Mouse (Mus musculus) MEL (cell line): ENCODE data around the gene Tmprss13. TPM values are rescaled to one million over a fixed set of nuclear protein-coding genes. Genes with fewer than 3 reads are reported as not detected.

ENCODE experiments used
- DNase-seq: peaks from one replicate; pipeline ENCODE4 v3.0.0; 2011; ENCODE audit warnings: low read depth, low spot score
- H3K27ac ChIP-seq: 2 replicates; pipeline ENCODE4 v1.5.1; 2012; ENCODE audit warnings: low read depth, mild to moderate bottlenecking, control low read depth, low read length, moderate library complexity; ENCODE audit not compliant: control insufficient read depth
- H3K27me3 ChIP-seq, 2 experiments: fragments of 150-350 bp in 1 of 2; sonication (generic) in 1 of 2; 2 replicates each; pipeline ENCODE4 v1.6.1; 2012; ENCODE audit warnings: low read length in 2 of 2, mild to moderate bottlenecking in 2 of 2, improper control_type of control experiment in 1 of 2, moderate library complexity in 1 of 2; ENCODE audit not compliant: insufficient read depth in 2 of 2, control insufficient read depth in 1 of 2
- H3K36me3 ChIP-seq, 2 experiments: 2 replicates each; pipeline ENCODE4 v1.6.1; 2012 to 2014; ENCODE audit warnings: low read length in 2 of 2, improper control_type of control experiment in 1 of 2, inconsistent platforms in 1 of 2, mild to moderate bottlenecking in 1 of 2; ENCODE audit not compliant: insufficient read depth in 2 of 2, control insufficient read depth in 1 of 2
- H3K4me1 ChIP-seq, 2 experiments: fragments of 150-350 bp in 1 of 2; sonication (generic) in 1 of 2; 2 replicates each; pipeline ENCODE4 v1.6.1; 2012; ENCODE audit warnings: low read length in 2 of 2, improper control_type of control experiment in 1 of 2, mild to moderate bottlenecking in 1 of 2; ENCODE audit not compliant: insufficient read depth in 2 of 2, control insufficient read depth in 1 of 2
- H3K4me3 ChIP-seq, 2 experiments: fragments of 150-350 bp in 1 of 2; sonication (generic) in 1 of 2; 2 replicates each; pipeline ENCODE4 v1.5.1; 2012; ENCODE audit warnings: low read depth in 2 of 2, low read length in 2 of 2, mild to moderate bottlenecking in 2 of 2, moderate library complexity in 2 of 2, control low read depth in 1 of 2, improper control_type of control experiment in 1 of 2; ENCODE audit not compliant: control insufficient read depth in 1 of 2, insufficient read depth in 1 of 2
- H3K79me2 ChIP-seq: 2 replicates; pipeline ENCODE4 v1.6.1; 2012; ENCODE audit warnings: mild to moderate bottlenecking, low read length, moderate library complexity; ENCODE audit not compliant: control insufficient read depth, poor library complexity, insufficient read depth
- H3K9ac ChIP-seq: 2 replicates; pipeline ENCODE4 v1.6.1; 2012; ENCODE audit warnings: low read depth, mild to moderate bottlenecking, control low read depth, low read length, moderate library complexity; ENCODE audit not compliant: control insufficient read depth, poor library complexity, severe bottlenecking
- H3K9me3 ChIP-seq: fragments of 150-350 bp; sonication (generic); replicated peaks from 2 replicates; pipeline ENCODE4 v1.6.1; 2012; ENCODE audit warnings: mild to moderate bottlenecking, low read length, improper control_type of control experiment, moderate library complexity; ENCODE audit not compliant: insufficient read depth
- CHD1 ChIP-seq: IDR thresholded peaks from 2 replicates; pipeline ENCODE4 v1.6.1; 2012; ENCODE audit warnings: low read depth, mild to moderate bottlenecking, inconsistent platforms, low read length, improper control_type of control experiment
- CTCF ChIP-seq, 3 experiments: IDR thresholded peaks in 2 of 3; conservative IDR thresholded peaks in 1 of 3; 2 replicates each; pipeline ENCODE4 v1.5.1; 2011 to 2012; ENCODE audit warnings: low read length in 3 of 3, low read depth in 2 of 3, mild to moderate bottlenecking in 2 of 3, improper control_type of control experiment in 1 of 3, inconsistent platforms in 1 of 3, mixed read lengths in 1 of 3, moderate library complexity in 1 of 3; ENCODE audit not compliant: control insufficient read depth in 1 of 3, insufficient read depth in 1 of 3, poor library complexity in 1 of 3, severe bottlenecking in 1 of 3
- ELF1 ChIP-seq: IDR thresholded peaks from 2 replicates; pipeline ENCODE4 v1.6.1; 2014; ENCODE audit warnings: low read depth, mild to moderate bottlenecking, inconsistent platforms, low read length, improper control_type of control experiment, moderate library complexity
- EP300 ChIP-seq, 2 experiments: IDR thresholded peaks; 2 replicates each; pipeline ENCODE4 v1.6.1; 2011; ENCODE audit warnings: improper control_type of control experiment in 2 of 2, low read length in 2 of 2, low read depth in 1 of 2, mild to moderate bottlenecking in 1 of 2
- ETS1 ChIP-seq: IDR thresholded peaks from 2 replicates; pipeline ENCODE4 v1.6.1; 2012; ENCODE audit warnings: low read depth, mild to moderate bottlenecking, inconsistent platforms, low read length, improper control_type of control experiment, moderate library complexity
- GABPA ChIP-seq: IDR thresholded peaks from 2 replicates; pipeline ENCODE4 v1.6.1; 2012; ENCODE audit warnings: low read depth, mild to moderate bottlenecking, inconsistent platforms, low read length, improper control_type of control experiment, moderate library complexity
- GATA1 ChIP-seq: IDR thresholded peaks from 2 replicates; pipeline ENCODE4 v1.6.1; 2011; ENCODE audit warnings: low read depth, low read length, improper control_type of control experiment
- JUND ChIP-seq: IDR thresholded peaks from 2 replicates; pipeline ENCODE4 v1.6.1; 2011; ENCODE audit warnings: low read depth, mild to moderate bottlenecking, improper control_type of control experiment, low read length
- KAT2A ChIP-seq: conservative IDR thresholded peaks from 2 replicates; pipeline ENCODE4 v1.6.1; 2012; ENCODE audit warnings: low read depth, low read length, improper control_type of control experiment, inconsistent platforms
- MAFK ChIP-seq: IDR thresholded peaks from 2 replicates; pipeline ENCODE4 v1.6.1; 2011; ENCODE audit warnings: low read depth, mild to moderate bottlenecking, low read length, improper control_type of control experiment, borderline replicate concordance
- MXI1 ChIP-seq: IDR thresholded peaks from 2 replicates; pipeline ENCODE4 v1.6.1; 2011; ENCODE audit warnings: mild to moderate bottlenecking, low read depth, low read length, improper control_type of control experiment
- NELFE ChIP-seq: IDR thresholded peaks from 2 replicates; pipeline ENCODE4 v1.6.1; 2011; ENCODE audit warnings: low read depth, low read length, improper control_type of control experiment
- POLR2AphosphoS2 ChIP-seq: IDR thresholded peaks from 2 replicates; pipeline ENCODE4 v1.6.1; 2011; ENCODE audit warnings: low read length, improper control_type of control experiment
- RAD21 ChIP-seq: IDR thresholded peaks from 2 replicates; pipeline ENCODE4 v1.6.1; 2011; ENCODE audit warnings: mild to moderate bottlenecking, low read depth, low read length, improper control_type of control experiment
- SIN3A ChIP-seq: IDR thresholded peaks from 2 replicates; pipeline ENCODE4 v1.6.1; 2012; ENCODE audit warnings: low read length, improper control_type of control experiment, inconsistent platforms
- SMC3 ChIP-seq: IDR thresholded peaks from 2 replicates; pipeline ENCODE4 v1.6.1; 2011; ENCODE audit warnings: low read depth, low read length, improper control_type of control experiment
- TAL1 ChIP-seq: IDR thresholded peaks from 2 replicates; pipeline ENCODE4 v1.6.1; 2012; ENCODE audit warnings: mild to moderate bottlenecking, inconsistent platforms, low read length, moderate library complexity, mixed read lengths
- TCF12 ChIP-seq: IDR thresholded peaks from 2 replicates; pipeline ENCODE4 v1.6.1; 2014; ENCODE audit warnings: low read depth, mild to moderate bottlenecking, inconsistent platforms, low read length, improper control_type of control experiment, moderate library complexity
- UBTF ChIP-seq: IDR thresholded peaks from 2 replicates; pipeline ENCODE4 v1.6.1; 2012; ENCODE audit warnings: low read depth, mild to moderate bottlenecking, inconsistent platforms, low read length, improper control_type of control experiment, moderate library complexity, borderline replicate concordance; ENCODE audit not compliant: insufficient read depth
- USF1 ChIP-seq: IDR thresholded peaks from 2 replicates; pipeline ENCODE4 v1.6.1; 2014; ENCODE audit warnings: low read depth, mild to moderate bottlenecking, inconsistent platforms, low read length, improper control_type of control experiment, moderate library complexity
- USF2 ChIP-seq, 2 experiments: IDR thresholded peaks; 2 replicates each; pipeline ENCODE4 v1.6.1; 2011 to 2012; ENCODE audit warnings: improper control_type of control experiment in 2 of 2, low read length in 2 of 2, borderline replicate concordance in 1 of 2, inconsistent platforms in 1 of 2, low read depth in 1 of 2, mild to moderate bottlenecking in 1 of 2; ENCODE audit not compliant: insufficient read depth in 1 of 2
- ZC3H11A ChIP-seq: IDR thresholded peaks from 2 replicates; pipeline ENCODE4 v1.6.1; 2012; ENCODE audit warnings: low read depth, mild to moderate bottlenecking, inconsistent platforms, low read length, improper control_type of control experiment
- ZNF384 ChIP-seq: IDR thresholded peaks from 2 replicates; pipeline ENCODE4 v1.6.1; 2012; ENCODE audit warnings: low read depth, mild to moderate bottlenecking, inconsistent platforms, low read length, improper control_type of control experiment
- polyA plus RNA-seq, 2 experiments: library from polyadenylated mRNA; stranded (reverse) in 1 of 2; unstranded in 1 of 2; fragments of >175 nt in 1 of 2; fragments of >200 nt in 1 of 2; gene quantifications; 2 replicates each; pipeline versions ENCODE4 v1.2.1 to v1.2.4; 2012; ENCODE audit warnings: low replicate concordance in 2 of 2, low read depth in 1 of 2; ENCODE audit not compliant: insufficient read length in 2 of 2, insufficient read depth in 1 of 2, missing spikeins in 1 of 2
- total RNA-seq: library from RNA; depleted of rRNA; stranded (reverse); fragments of 300-350 nt; gene quantifications from 2 replicates; pipeline ENCODE4 v1.2.3, GENCODE M21; 2012

The Tmprss13 gene
- total and polyA plus RNA-seq, 3 experiments = not detected

DNA sequence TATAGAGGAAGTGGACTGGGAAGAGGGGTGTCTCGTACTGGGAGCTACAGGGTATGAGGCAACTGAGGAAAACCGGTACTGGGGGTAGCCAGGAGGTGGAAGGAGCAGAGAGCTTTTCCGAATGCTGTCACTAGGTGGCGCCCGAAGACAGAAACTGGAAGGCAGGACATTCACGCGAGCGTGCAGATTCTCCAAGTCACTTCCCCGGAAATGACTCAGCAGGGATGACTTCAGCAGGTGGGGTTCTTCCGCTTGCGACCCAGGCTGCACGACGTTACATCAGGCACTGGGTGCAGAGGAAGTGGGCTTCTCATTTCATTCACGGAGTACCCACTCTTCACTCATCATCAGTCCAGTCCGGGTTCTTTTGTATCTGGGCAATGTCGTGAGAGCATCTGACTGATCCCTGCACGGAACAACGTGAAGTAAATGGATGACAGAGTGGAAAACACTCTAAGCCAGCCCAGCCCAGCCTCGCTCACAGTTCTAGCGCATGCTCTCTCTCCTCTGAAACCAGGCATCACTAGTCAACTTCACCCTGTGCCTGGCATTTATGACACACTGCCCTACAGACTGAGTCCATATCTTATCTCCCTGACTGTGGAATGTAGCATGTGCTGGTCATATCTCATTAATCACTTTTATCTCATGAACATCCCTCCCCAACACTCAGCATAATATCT is 18.3 kb upstream of the Tmprss13 start (continued):
- TF ChIP-seq ELF1 (peak; percentile 68), RAD21 (peak; percentile 86), GABPA (peak; percentile 87), ZNF384 (no peak)

DNA sequence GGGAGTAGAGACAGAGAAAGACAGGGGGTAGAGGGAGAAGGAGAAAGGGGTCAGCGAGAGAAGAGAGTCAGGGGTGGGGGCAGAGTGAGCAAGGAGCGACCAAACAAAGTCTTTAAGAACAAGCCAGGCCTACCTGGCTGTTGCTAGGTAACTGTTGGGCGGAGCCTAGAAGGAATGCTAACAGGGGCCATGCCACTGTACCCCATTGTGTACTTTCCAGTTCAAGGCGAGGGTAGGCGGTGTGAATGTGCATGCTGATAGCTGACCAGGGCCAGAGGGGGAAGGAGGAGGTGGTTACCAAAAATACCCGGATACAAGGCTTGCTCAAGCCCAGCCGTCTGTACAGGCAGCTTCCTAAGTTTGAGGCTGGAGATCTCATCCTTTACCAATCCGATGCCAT is 17.1 kb upstream of the Tmprss13 start:
- Histone ChIP-seq H3K27ac (no peak overlapping the region), H3K9me3 (no peaks in the 10 kb centered on the region), H3K4me1 (peaks cover 7 to 19% of the 10 kb centered on the region in 2 experiments; a peak in 3 of 4 replicates), H3K4me3 (no peak overlapping the region), H3K79me2 (no peaks in the 10 kb centered on the region), H3K9ac (no peak overlapping the region), H3K36me3 (peaks cover 0 to 3% of the 10 kb centered on the region in 2 experiments; a peak in 1 of 4 replicates), H3K27me3 (peaks cover 0 to under 1% of the 10 kb centered on the region in 2 experiments; a peak in 1 of 4 replicates)
- TF ChIP-seq POLR2AphosphoS2 (no peak), NELFE (no peak), RAD21 (no peak), CTCF (IDR thresholded peaks at IDR 0.05 in 2 of 3, conservative IDR thresholded peaks at IDR 0.05 in 1 of 3; ENCODE audit: control insufficient read depth in 1 of 3, insufficient read depth in 1 of 3, low read depth in 2 of 3, low read length in 3 of 3, poor library complexity in 1 of 3, severe bottlenecking in 1 of 3) (no peak), SMC3 (no peak), EP300 (IDR thresholded peaks at IDR 0.05; ENCODE audit: low read depth in 1 of 2, low read length in 2 of 2) (no peak), KAT2A (no peak), MAFK (no peak), USF1 (no peak), JUND (no peak), TCF12 (no peak), CHD1 (no peak), MXI1 (no peak), TAL1 (no peak), ETS1 (no peak), SIN3A (no peak), GATA1 (no peak), UBTF (no peak), ZC3H11A (no peak), USF2 (IDR thresholded peaks at IDR 0.05; ENCODE audit: borderline replicate concordance in 1 of 2, insufficient read depth in 1 of 2, low read depth in 1 of 2, low read length in 2 of 2) (no peak)
- DNase-seq = no peak
